ENCODE assay signal across 8 mouse cellular contexts in genomic region chr2:27413936-27414657, GRCm38 (mm10). TPM values are rescaled to one million over a fixed set of nuclear protein-coding genes. Genes with fewer than 3 reads are reported as not detected.
DNase-seq lines count a peak whose midpoint lies in the region; ATAC-seq and TF ChIP-seq lines count a peak whose summit lies in the region.

No protein-coding gene starts in this region.

- H3K4me1 ChIP-seq in embryonic facial prominence, embryonic 11.5 days (ENCODE audit: control insufficient read depth, insufficient read depth, low read length), result peaks cover 13% of the 10 kb centered on the region
- peaks cover 69% of the 10 kb centered on the region for H3K4me1 ChIP-seq in hindbrain, embryonic 14.5 days (replicated peaks; ENCODE audit: control insufficient read depth, insufficient read depth, low read length)
- H3K4me1 ChIP-seq in midbrain, embryonic 11.5 days (ENCODE audit: control insufficient read depth, insufficient read depth, low read length), result peaks cover 78% of the 10 kb centered on the region
- peaks cover 11% of the 10 kb centered on the region for H3K4me1 ChIP-seq in cerebellum, adult 2 months (ENCODE audit: control insufficient read depth, insufficient read depth, low read length)

- WGBS in embryonic facial prominence, embryonic 11.5 days, result 27% methylated on average over 16 of the region's 16 CpGs
- WGBS in hindbrain, embryonic 14.5 days, result 10% methylated on average over 16 of the region's 16 CpGs
- 22% methylated on average over 16 of the region's 16 CpGs for WGBS in midbrain, embryonic 11.5 days
- 61% methylated on average over 16 of the region's 16 CpGs for WGBS in cerebellum, adult 2 months

- peak; percentile 45; the same call in 1 of the 2 replicates for ATAC-seq in embryonic facial prominence, embryonic 11.5 days (replicated peaks; ENCODE audit: insufficient number of reproducible peaks, low FRiP score, low TSS enrichment, low read depth)
- ATAC-seq in hindbrain, embryonic 14.5 days (ENCODE audit: low FRiP score), result peak; percentile 64
- peak; percentile 85 for ATAC-seq in midbrain, embryonic 11.5 days (ENCODE audit: low FRiP score)

- no peaks in the 10 kb centered on the region for H3K27me3 ChIP-seq in embryonic facial prominence, embryonic 11.5 days (ENCODE audit: control insufficient read depth, insufficient read depth, low read length)
- H3K27me3 ChIP-seq in hindbrain, embryonic 14.5 days (ENCODE audit: control insufficient read depth, insufficient read depth, low read length), result no peaks in the 10 kb centered on the region
- H3K27me3 ChIP-seq in midbrain, embryonic 11.5 days (ENCODE audit: control insufficient read depth, insufficient read depth, low read length), result no peaks in the 10 kb centered on the region
- no peaks in the 10 kb centered on the region for H3K27me3 ChIP-seq in cerebellum, adult 2 months (ENCODE audit: control insufficient read depth, insufficient read depth, low read length)

- no peaks in the 10 kb centered on the region for H3K36me3 ChIP-seq in embryonic facial prominence, embryonic 11.5 days (replicated peaks; ENCODE audit: control insufficient read depth, insufficient read depth, low read depth, low read length)
- no peaks in the 10 kb centered on the region for H3K36me3 ChIP-seq in hindbrain, embryonic 14.5 days (replicated peaks; ENCODE audit: control insufficient read depth, insufficient read depth)
- no peaks in the 10 kb centered on the region for H3K36me3 ChIP-seq in midbrain, embryonic 11.5 days (ENCODE audit: control insufficient read depth, insufficient read depth, low read length)

- TF ChIP-seq CTCF in cerebellum, adult 2 months (IDR thresholded peaks at IDR 0.05; ENCODE audit: borderline replicate concordance, insufficient read depth, low read depth, low read length), result no peak

- H3K9me3 ChIP-seq in embryonic facial prominence, embryonic 11.5 days (replicated peaks; ENCODE audit: control insufficient read depth, low read length), result no peaks in the 10 kb centered on the region
- no peaks in the 10 kb centered on the region for H3K9me3 ChIP-seq in hindbrain, embryonic 14.5 days (ENCODE audit: control insufficient read depth, low read length)
- H3K9me3 ChIP-seq in midbrain, embryonic 11.5 days (ENCODE audit: control insufficient read depth, low read length), result no peaks in the 10 kb centered on the region

- no peak overlapping the region for H3K4me2 ChIP-seq in embryonic facial prominence, embryonic 11.5 days (ENCODE audit: low read depth, low read length)
- H3K4me2 ChIP-seq in hindbrain, embryonic 14.5 days (replicated peaks), result peak overlapping the region; percentile 24; the same call in 1 of the 2 replicates
- H3K4me2 ChIP-seq in midbrain, embryonic 11.5 days, result peak overlapping the region; percentile 40

- H3K9ac ChIP-seq in embryonic facial prominence, embryonic 11.5 days (replicated peaks; ENCODE audit: low read length), result no peak overlapping the region
- H3K9ac ChIP-seq in hindbrain, embryonic 14.5 days, result peak overlapping the region; percentile 36; the same call in 1 of the 2 replicates
- peak overlapping the region; percentile 61 for H3K9ac ChIP-seq in midbrain, embryonic 11.5 days (ENCODE audit: low read length)

- no peak for TF ChIP-seq POLR2A in cerebellum, adult 2 months (IDR thresholded peaks at IDR 0.05; ENCODE audit: borderline replicate concordance, insufficient read depth, low read length)

- intact Hi-C loops in left cerebral cortex, postnatal 14 days (cut with DNase I), result no loop called here
- intact Hi-C loops in left cerebral cortex, postnatal 25 days (cut with DNase I), result no loop called here

- H3K4me3 ChIP-seq in embryonic facial prominence, embryonic 11.5 days (ENCODE audit: low read depth, low read length), result no peak overlapping the region
- H3K4me3 ChIP-seq in hindbrain, embryonic 14.5 days (replicated peaks; ENCODE audit: low read length), result no peak overlapping the region
- peak overlapping the region; percentile 7; the same call in 1 of the 2 replicates for H3K4me3 ChIP-seq in midbrain, embryonic 11.5 days (ENCODE audit: low read depth, low read length)
- no peak overlapping the region for H3K4me3 ChIP-seq in cerebellum, adult 2 months (replicated peaks; ENCODE audit: insufficient read depth, low read depth, low read length)

- H3K27ac ChIP-seq in embryonic facial prominence, embryonic 11.5 days (replicated peaks; ENCODE audit: low read depth, low read length), result 0 out of 2 replicates have a peak overlapping the region, but pooled peaks have one; percentile 1
- H3K27ac ChIP-seq in hindbrain, embryonic 14.5 days, result peak overlapping the region; percentile 73
- peak overlapping the region; percentile 86 for H3K27ac ChIP-seq in midbrain, embryonic 11.5 days (ENCODE audit: low read depth, low read length)
- H3K27ac ChIP-seq in cerebellum, adult 2 months (ENCODE audit: insufficient read depth, low read length), result no peak overlapping the region

- peak; percentile 21 to 61 for DNase-seq in left cerebral cortex, postnatal 14 days (ENCODE audit: low spot score in 2 of 2)
- no peak for DNase-seq in left cerebral cortex, postnatal 25 days (ENCODE audit: low spot score in 2 of 2)
- no peak for DNase-seq in embryonic facial prominence, embryonic 11.5 days (ENCODE audit: low spot score)
- no peak for DNase-seq in hindbrain, embryonic 14.5 days (ENCODE audit: low spot score)
- peak; percentile 93 for DNase-seq in midbrain, embryonic 11.5 days (ENCODE audit: low spot score, missing footprints)
- no peak for DNase-seq in c-Kit-positive CD71-positive TER-119-positive erythroid progenitor cells, embryonic 14.5 days (ENCODE audit: low spot score)
- no peak for DNase-seq in cerebellum, postnatal 25 days
- DNase-seq in cerebellum, adult 2 months, result no peak

RNA-seq across cellular contexts. Expression of gene Vav2, which starts 12.7 kb away (rescaled TPM):
- 10 to 100 TPM; 15.9 to 18.9 TPM for total RNA-seq in left cerebral cortex, postnatal 14 days (2021)
- total RNA-seq in left cerebral cortex, postnatal 25 days (2021), result 10 to 100 TPM; 11.0 to 11.8 TPM
- 5.2 and 6.2 TPM in 2 replicates for polyA plus RNA-seq in embryonic facial prominence, embryonic 11.5 days (2014; fragmentation: Nextera tagmentation; extraction: Ambion mirVana)
- polyA plus RNA-seq in hindbrain, embryonic 14.5 days (2014; fragmentation: Nextera tagmentation; extraction: Ambion mirVana), result 15.0 and 16.0 TPM in 2 replicates
- 13.7 and 15.0 TPM in 2 replicates for polyA plus RNA-seq in midbrain, embryonic 11.5 days (2014; fragmentation: Nextera tagmentation; extraction: Ambion mirVana)
- 14.7 and 16.1 TPM in 2 replicates for polyA plus RNA-seq in cerebellum, adult 2 months (2012; rRNA removed)

RNA-seq across cellular contexts. Expression of gene Brd3os, which starts 28.0 kb away (rescaled TPM):
- 10 to 100 TPM; 27.9 to 28.5 TPM for total RNA-seq in left cerebral cortex, postnatal 14 days (2021)
- total RNA-seq in left cerebral cortex, postnatal 25 days (2021), result 10 to 100 TPM; 29.6 to 33.2 TPM
- 12.9 and 13.0 TPM in 2 replicates for polyA plus RNA-seq in embryonic facial prominence, embryonic 11.5 days (2014; fragmentation: Nextera tagmentation; extraction: Ambion mirVana)
- 43.8 and 45.9 TPM in 2 replicates for polyA plus RNA-seq in hindbrain, embryonic 14.5 days (2014; fragmentation: Nextera tagmentation; extraction: Ambion mirVana)
- 15.1 and 16.3 TPM in 2 replicates for polyA plus RNA-seq in midbrain, embryonic 11.5 days (2014; fragmentation: Nextera tagmentation; extraction: Ambion mirVana)
- 36.0 and 38.0 TPM in 2 replicates for polyA plus RNA-seq in cerebellum, adult 2 months (2012; rRNA removed)

Comparison
In these comparisons a context has a peak if more than half of its experiments do, and no peak if none do; other contexts are left out.
1. DNase-seq: peak in left cerebral cortex, postnatal 14 days (2 of 2) and midbrain, embryonic 11.5 days (single experiment); none in left cerebral cortex, postnatal 25 days (0 of 2), embryonic facial prominence, embryonic 11.5 days (single experiment), hindbrain, embryonic 14.5 days (single experiment), c-Kit-positive CD71-positive TER-119-positive erythroid progenitor cells, embryonic 14.5 days (single experiment), cerebellum, postnatal 25 days (0 of 2) and cerebellum, adult 2 months (0 of 2).
2. Peak in every context shown above with its lines, with median percentiles within 50 percentile points of each other: ATAC-seq.